Mouse (Mus musculus) heart, embryonic 11.5 days (tissue): ENCODE data around the gene Map3k6. TPM values are rescaled to one million over a fixed set of nuclear protein-coding genes. Genes with fewer than 3 reads are reported as not detected.

Source experiments
- ATAC-seq: fragments of 200-750 bp; cut with Nextera tagmentation; replicated peaks from 2 replicates; pipeline ENCODE4 v1.8.0; 2017; ENCODE audit warnings: moderate library complexity; ENCODE audit not compliant: insufficient number of reproducible peaks, low FRiP score, low TSS enrichment
- H3K27ac ChIP-seq: fragments of 300-500 bp; sonication (generic); 2 replicates; pipeline ENCODE4 v1.5.1; 2014; ENCODE audit warnings: mild to moderate bottlenecking, low read depth, low read length
- H3K27me3 ChIP-seq: fragments of 300-500 bp; sonication (generic); 2 replicates; pipeline ENCODE4 v1.6.1; 2014; ENCODE audit warnings: mild to moderate bottlenecking, low read length, mixed read lengths; ENCODE audit not compliant: control insufficient read depth, insufficient read depth
- H3K36me3 ChIP-seq: fragments of 300-500 bp; sonication (generic); 2 replicates; pipeline ENCODE4 v1.6.1; 2014; ENCODE audit warnings: mild to moderate bottlenecking, low read length, moderate library complexity, mixed read lengths; ENCODE audit not compliant: control insufficient read depth, insufficient read depth
- H3K4me1 ChIP-seq: fragments of 300-500 bp; sonication (generic); 2 replicates; pipeline ENCODE4 v1.6.1; 2014; ENCODE audit warnings: low read length; ENCODE audit not compliant: control insufficient read depth, insufficient read depth
- H3K4me2 ChIP-seq: fragments of 300-500 bp; sonication (generic); 2 replicates; pipeline ENCODE4 v1.6.1; 2014; ENCODE audit warnings: mild to moderate bottlenecking, moderate library complexity
- H3K4me3 ChIP-seq: fragments of 300-500 bp; sonication (generic); 2 replicates; pipeline ENCODE4 v1.5.1; 2014; ENCODE audit warnings: low read depth, low read length
- H3K9ac ChIP-seq: fragments of 300-500 bp; sonication (generic); 2 replicates; pipeline ENCODE4 v1.6.1; 2014; ENCODE audit warnings: mild to moderate bottlenecking, low read depth, low read length, moderate library complexity
- H3K9me3 ChIP-seq: fragments of 300-500 bp; sonication (generic); replicated peaks from 2 replicates; pipeline ENCODE4 v1.6.1; 2016; ENCODE audit warnings: low read length; ENCODE audit not compliant: control insufficient read depth
- WGBS: fragments of 180-500 bp; shearing (Covaris S2); extraction: QIAGEN DNeasy Blood & Tissue Kit; methylation state at CpG from one replicate; pipeline ENCODE4 v1.1.7; 2014; ENCODE audit not compliant: insufficient replicate concordance; 5-methylcytosine and 5-hydroxymethylcytosine counted together
- polyA plus RNA-seq: library from polyadenylated mRNA; unstranded; fragments of >200 nt; fragmentation: Nextera tagmentation; extraction: Ambion mirVana; gene quantifications from 2 replicates; pipeline ENCODE4 v1.2.1, GENCODE M21; 2014

The Map3k6 gene
- polyA plus RNA-seq: 1.5 and 1.7 TPM in 2 replicates

GRCm38 (mm10) chr4:133240490-133240921 lies at the start of gene Map3k6:
Map3k6 (plus strand) TSS chr4:133240818.
- Histone ChIP-seq H3K9me3 (no peaks in the 10 kb centered on the region), H3K27ac (peak within 1 kb of the TSS; percentile 66), H3K9ac (peak within 1 kb of the TSS; percentile 74), H3K4me1 (peaks cover 12% of the 10 kb centered on the region), H3K4me3 (peak within 1 kb of the TSS; percentile 62), H3K4me2 (peak within 1 kb of the TSS; percentile 98), H3K36me3 (no peaks in the 10 kb centered on the region), H3K27me3 (peaks cover 32% of the 10 kb centered on the region)
- no peak for ATAC-seq
- WGBS: 5% methylated on average over 16 of the region's 16 CpGs

DNA sequence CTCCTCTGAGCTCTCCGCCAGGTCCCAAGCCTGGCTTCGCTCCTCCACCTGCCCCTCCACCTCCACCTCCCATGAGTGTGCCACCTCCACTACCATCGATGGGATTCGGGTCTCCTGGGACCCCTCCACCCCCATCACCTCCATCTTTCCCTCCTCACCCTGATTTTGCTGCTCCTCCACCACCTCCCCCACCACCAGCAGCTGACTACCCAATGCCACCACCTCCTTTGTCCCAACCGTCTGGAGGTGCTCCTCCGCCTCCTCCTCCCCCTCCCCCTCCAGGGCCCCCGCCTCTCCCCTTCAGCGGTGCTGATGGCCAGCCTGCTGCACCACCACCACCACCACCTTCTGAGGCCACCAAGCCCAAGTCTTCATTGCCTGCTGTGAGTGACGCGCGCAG lies 46.1 kb upstream of the Map3k6 start:
- Histone ChIP-seq H3K9ac (no peak overlapping the region), H3K4me1 (peaks cover 31% of the 10 kb centered on the region), H3K27me3 (no peaks in the 10 kb centered on the region), H3K36me3 (peaks cover 27% of the 10 kb centered on the region), H3K4me2 (no peak overlapping the region), H3K9me3 (no peaks in the 10 kb centered on the region), H3K27ac (no peak overlapping the region), H3K4me3 (no peak overlapping the region)
- WGBS: 85% methylated on average over 11 of the region's 11 CpGs
- no peak for ATAC-seq

DNA sequence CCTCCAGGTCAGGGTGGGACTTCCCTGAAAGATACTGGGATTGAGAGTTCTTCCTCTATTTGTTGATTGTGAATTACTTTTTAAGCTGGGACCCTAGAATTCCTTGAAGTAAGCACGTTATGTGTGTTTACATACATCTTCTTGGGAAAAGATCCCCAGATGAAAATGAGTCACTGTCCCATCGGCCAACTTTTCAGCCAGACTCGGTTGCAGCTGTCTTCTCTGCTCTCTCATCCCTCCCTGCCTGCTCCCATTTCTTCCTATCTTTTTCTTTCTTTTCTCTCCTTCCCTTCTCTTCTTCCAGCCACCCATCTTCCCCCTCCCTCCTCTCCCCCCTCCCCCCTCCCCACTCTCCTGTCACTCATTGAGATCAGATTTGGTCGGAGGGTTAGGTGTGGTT lies 45.6 kb upstream of the Map3k6 start:
- Histone ChIP-seq H3K4me1 (peaks cover 36% of the 10 kb centered on the region), H3K27me3 (no peaks in the 10 kb centered on the region), H3K4me3 (no peak overlapping the region), H3K9ac (no peak overlapping the region), H3K4me2 (no peak overlapping the region), H3K36me3 (peaks cover 25% of the 10 kb centered on the region), H3K27ac (no peak overlapping the region), H3K9me3 (no peaks in the 10 kb centered on the region)
- ATAC-seq: no peak
- 67% methylated on average over 4 of the region's 4 CpGs for WGBS

DNA sequence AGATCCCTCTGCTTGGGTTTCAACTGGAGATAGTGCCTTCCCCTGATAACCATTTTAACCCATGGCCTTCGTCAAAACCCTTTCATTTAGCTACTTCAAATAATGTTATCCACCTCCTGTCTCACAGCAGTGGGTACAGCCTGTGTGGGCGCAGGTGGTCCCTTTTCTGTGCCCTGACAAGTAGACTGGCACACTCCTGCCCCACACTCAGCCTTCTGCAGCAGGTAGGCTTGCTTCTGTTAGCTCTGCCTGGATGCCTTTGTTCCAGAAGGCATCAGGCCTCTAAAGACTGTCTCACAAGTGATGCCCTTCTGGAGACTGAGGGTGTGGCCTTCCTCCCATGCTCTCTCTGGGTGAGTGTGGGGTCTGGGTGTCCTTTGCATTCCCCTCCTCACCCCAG lies 44.5 kb upstream of the Map3k6 start:
- H3K27ac ChIP-seq: no peak overlapping the region
- H3K9ac ChIP-seq: no peak overlapping the region
- H3K36me3 ChIP-seq: peaks cover 23% of the 10 kb centered on the region
- H3K4me2 ChIP-seq: no peak overlapping the region
- 54% methylated on average over 2 of the region's 2 CpGs for WGBS
- no peaks in the 10 kb centered on the region for H3K9me3 ChIP-seq
- no peak for ATAC-seq
- peaks cover 48% of the 10 kb centered on the region for H3K4me1 ChIP-seq
- H3K4me3 ChIP-seq: no peak overlapping the region
- no peaks in the 10 kb centered on the region for H3K27me3 ChIP-seq

GRCm38 (mm10) chr4:133196852-133197251 lies 43.8 kb upstream of the Map3k6 start:
- peaks cover 53% of the 10 kb centered on the region for H3K4me1 ChIP-seq
- H3K27ac ChIP-seq: 0 out of 2 replicates have a peak overlapping the region, but pooled peaks have one; percentile 46
- ATAC-seq: no peak
- 0 out of 2 replicates have a peak overlapping the region, but pooled peaks have one; percentile 43 for H3K9ac ChIP-seq
- H3K36me3 ChIP-seq: peaks cover 21% of the 10 kb centered on the region
- no peak overlapping the region for H3K4me2 ChIP-seq
- 52% methylated on average over 7 of the region's 7 CpGs for WGBS
- H3K4me3 ChIP-seq: no peak overlapping the region
- no peaks in the 10 kb centered on the region for H3K9me3 ChIP-seq
- H3K27me3 ChIP-seq: no peaks in the 10 kb centered on the region

DNA sequence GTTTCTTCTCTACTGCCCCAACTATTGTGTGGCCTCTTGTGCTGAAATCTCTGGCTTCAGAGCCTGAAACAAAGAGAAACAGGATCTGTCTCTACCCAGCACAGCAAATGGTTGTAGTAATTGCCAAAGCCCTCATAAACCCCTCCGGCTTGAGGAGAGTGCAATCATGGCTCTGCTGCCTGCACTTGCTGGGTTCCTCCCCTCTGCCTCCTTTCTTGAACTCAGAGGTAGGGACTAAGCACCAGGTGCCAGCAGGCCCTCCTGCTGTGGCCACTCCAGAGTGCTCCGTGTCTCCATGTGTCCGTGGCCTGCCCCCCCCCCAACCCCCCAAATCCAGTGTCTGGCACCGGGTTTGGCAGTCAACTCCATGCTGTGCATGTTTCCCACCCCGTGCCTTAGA lies 43.3 kb upstream of the Map3k6 start:
- WGBS: 31% methylated on average over 5 of the region's 5 CpGs
- ATAC-seq: no peak
- peak overlapping the region; percentile 62 for H3K9ac ChIP-seq
- no peaks in the 10 kb centered on the region for H3K9me3 ChIP-seq
- no peak overlapping the region for H3K4me3 ChIP-seq
- peaks cover 54% of the 10 kb centered on the region for H3K4me1 ChIP-seq
- H3K4me2 ChIP-seq: no peak overlapping the region
- H3K27ac ChIP-seq: peak overlapping the region; percentile 84
- peaks cover 18% of the 10 kb centered on the region for H3K36me3 ChIP-seq
- H3K27me3 ChIP-seq: no peaks in the 10 kb centered on the region

DNA sequence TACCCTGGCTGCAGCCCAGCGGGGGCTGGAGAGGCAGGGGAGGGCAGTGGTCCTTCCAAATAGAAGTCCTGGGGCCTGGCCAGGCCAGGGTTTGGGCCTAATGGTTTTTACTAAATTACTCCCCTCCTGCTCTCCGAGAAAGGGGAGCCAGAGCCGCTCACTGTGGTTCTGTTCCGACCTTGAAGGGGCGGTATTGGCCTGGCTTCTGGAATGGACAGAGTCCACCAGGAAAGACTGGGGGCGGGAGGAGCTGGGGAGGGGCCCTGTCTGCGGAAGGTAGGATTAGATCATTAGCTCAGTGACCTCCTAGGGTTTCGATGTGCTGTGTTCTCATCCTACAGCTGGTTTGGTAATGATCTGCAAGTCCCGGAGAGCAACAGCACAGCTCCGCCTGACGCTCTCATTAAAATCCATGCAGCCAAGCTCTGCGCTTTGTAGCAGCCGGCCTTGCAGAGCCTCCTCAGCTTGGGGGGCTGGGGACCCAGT lies 42.8 kb upstream of the Map3k6 start:
- H3K27ac ChIP-seq: peak overlapping the region; percentile 84
- peaks cover 54% of the 10 kb centered on the region for H3K4me1 ChIP-seq
- peak overlapping the region; percentile 62; the same call in 1 of the 2 replicates for H3K9ac ChIP-seq
- H3K27me3 ChIP-seq: no peaks in the 10 kb centered on the region
- H3K4me2 ChIP-seq: no peak overlapping the region
- ATAC-seq: no peak
- WGBS: 34% methylated on average over 13 of the region's 13 CpGs
- peaks cover 15% of the 10 kb centered on the region; the same call in 1 of the 2 replicates for H3K36me3 ChIP-seq
- no peaks in the 10 kb centered on the region for H3K9me3 ChIP-seq
- no peak overlapping the region for H3K4me3 ChIP-seq

DNA sequence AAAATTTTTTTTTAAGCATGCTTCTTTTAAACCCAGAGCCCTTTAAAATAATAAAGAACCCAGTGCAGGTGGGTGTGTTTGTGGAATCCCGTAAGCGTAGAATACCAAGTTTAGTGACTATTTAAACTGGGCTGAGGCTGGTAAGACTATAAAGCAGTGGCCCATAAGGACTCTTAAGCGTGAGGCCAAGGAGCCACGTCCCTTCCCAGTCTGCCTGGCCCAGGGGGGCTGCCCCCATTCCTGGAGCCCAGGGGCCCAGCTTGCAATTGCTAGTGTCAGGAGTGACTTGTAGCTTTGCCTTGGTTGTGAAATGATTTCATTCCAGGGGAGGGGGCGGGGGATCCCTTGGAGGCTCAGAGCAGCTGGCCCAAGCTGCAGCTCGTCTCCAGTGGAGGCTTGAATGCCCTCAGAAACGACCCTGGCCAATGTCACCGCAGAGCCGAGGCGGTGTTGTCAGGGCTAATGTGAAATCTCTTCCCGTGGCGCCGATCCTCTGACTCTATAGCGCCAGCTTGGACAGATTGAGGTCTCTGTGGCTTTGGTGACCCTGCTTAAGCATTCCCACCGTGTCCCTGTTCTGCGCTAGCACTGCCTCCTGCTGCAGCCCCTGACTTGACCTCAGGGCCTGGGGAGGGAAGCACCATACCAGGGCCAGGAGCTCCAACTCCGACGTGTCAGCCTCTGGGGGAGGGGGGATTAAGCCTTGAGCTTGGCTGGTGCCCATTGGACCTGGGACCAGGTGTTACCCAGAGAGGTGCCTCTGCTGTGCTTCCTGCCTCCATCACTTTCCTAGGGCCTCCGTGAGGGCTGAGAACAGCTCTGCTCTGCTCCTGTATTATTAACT lies 42.1 kb upstream of the Map3k6 start:
- Histone ChIP-seq H3K27me3 (no peaks in the 10 kb centered on the region), H3K27ac (peak overlapping the region; percentile 84), H3K9ac (peak overlapping the region; percentile 46; the same call in 1 of the 2 replicates), H3K36me3 (peaks cover 8% of the 10 kb centered on the region; the same call in 1 of the 2 replicates), H3K4me3 (no peak overlapping the region), H3K4me2 (no peak overlapping the region; the same call in 1 of the 2 replicates), H3K4me1 (peaks cover 56% of the 10 kb centered on the region), H3K9me3 (no peaks in the 10 kb centered on the region)
- 0 out of 2 replicates have a peak, but pooled peaks have one; percentile 19 for ATAC-seq
- 22% methylated on average over 19 of the region's 19 CpGs for WGBS
